ENCODE assay signal across 20 mouse cellular contexts in genomic region chr17:30892086-30892485, GRCm38 (mm10). TPM values are rescaled to one million over a fixed set of nuclear protein-coding genes. Genes with fewer than 3 reads are reported as not detected.
A peak's percentile ranks its signal among the peaks of the same experiment; 100 is the strongest.
DNase-seq lines count a peak whose midpoint lies in the region; ATAC-seq lines count a peak whose summit lies in the region.
"Had no signal": no experiment of that assay in that cellular context is flagged by ENCODE, and none has a peak within 500 bp of the region (broad histone marks: within the 10 kb centered on the region; RNA-seq: fewer than 3 reads in every experiment).

No protein-coding gene starts in this region.

- H3K9me3 ChIP-seq in limb, embryonic 11.5 days (ENCODE audit: control insufficient read depth, low read length), result no peaks in the 10 kb centered on the region
- H3K9me3 ChIP-seq: embryonic facial prominence, embryonic 15.5 days; hindbrain, embryonic 15.5 days; kidney, embryonic 15.5 days; limb, embryonic 15.5 days had no signal

- no peak overlapping the region for H3K9ac ChIP-seq in limb, embryonic 11.5 days (ENCODE audit: low read length)
- H3K9ac ChIP-seq: embryonic facial prominence, embryonic 15.5 days; hindbrain, embryonic 15.5 days; kidney, embryonic 15.5 days; limb, embryonic 15.5 days; liver, postnatal 0 days had no signal

- H3K27ac ChIP-seq in limb, embryonic 11.5 days (replicated peaks; ENCODE audit: low read depth, low read length), result no peak overlapping the region
- H3K27ac ChIP-seq: embryonic facial prominence, embryonic 15.5 days; hindbrain, embryonic 15.5 days; kidney, embryonic 15.5 days; limb, embryonic 15.5 days; stomach, postnatal 0 days had no signal

- no peaks in the 10 kb centered on the region for H3K27me3 ChIP-seq in limb, embryonic 11.5 days (ENCODE audit: control insufficient read depth, insufficient read depth, low read length)
- H3K27me3 ChIP-seq: embryonic facial prominence, embryonic 15.5 days; hindbrain, embryonic 15.5 days; kidney, embryonic 15.5 days had no signal

- H3K4me2 ChIP-seq in limb, embryonic 11.5 days (ENCODE audit: low read depth, severe bottlenecking), result no peak overlapping the region
- H3K4me2 ChIP-seq: embryonic facial prominence, embryonic 15.5 days; hindbrain, embryonic 15.5 days; kidney, embryonic 15.5 days; limb, embryonic 15.5 days had no signal

- WGBS in limb, embryonic 11.5 days, result 0% methylated on average over 1 of the region's 1 CpGs

- H3K4me3 ChIP-seq in limb, embryonic 11.5 days (ENCODE audit: low read depth, low read length), result no peak overlapping the region
- H3K4me3 ChIP-seq: embryonic facial prominence, embryonic 15.5 days; hindbrain, embryonic 15.5 days; kidney, embryonic 15.5 days; limb, embryonic 15.5 days; megakaryocyte, embryonic 14.5 days had no signal

- DNase-seq in A20 (ENCODE audit: low read depth, low spot score), result peak; percentile 59
- peak; percentile 59 for DNase-seq in embryo, embryonic 11 days
- peak; percentile 74 for DNase-seq in limb, embryonic 11.5 days (ENCODE audit: low spot score)
- peak; percentile 50 to 73 for DNase-seq in thymus, postnatal 10 days (ENCODE audit: low spot score in 2 of 2)
- DNase-seq in lung, postnatal 36 days, result no peak
- DNase-seq in gastrocnemius, adult 8-10 months (ENCODE audit: low spot score in 2 of 2), result no peak
- no peak for DNase-seq in left cerebral cortex, postnatal 25 days (ENCODE audit: low spot score in 2 of 2)
- DNase-seq: adrenal gland, adult 2 months; cerebellum, postnatal 36 days; gastrocnemius, postnatal 10 days; heart, adult 18-20 months; liver, postnatal 0 days; right cerebral cortex, adult 18-20 months had no signal

- peaks cover 3% of the 10 kb centered on the region; the same call in 1 of the 2 replicates for H3K4me1 ChIP-seq in limb, embryonic 11.5 days (ENCODE audit: control insufficient read depth, insufficient read depth, low read length)
- H3K4me1 ChIP-seq: embryonic facial prominence, embryonic 15.5 days; hindbrain, embryonic 15.5 days had no signal

- intact Hi-C loops in left cerebral cortex, postnatal 25 days (cut with DNase I), result no loop called here

- no peak for ATAC-seq in limb, embryonic 11.5 days (ENCODE audit: insufficient number of reproducible peaks, low FRiP score, low TSS enrichment, low read depth)
- ATAC-seq: intestine, embryonic 16.5 days; liver, postnatal 0 days had no signal

- no peaks in the 10 kb centered on the region for H3K36me3 ChIP-seq in limb, embryonic 11.5 days (ENCODE audit: control insufficient read depth, insufficient read depth, low read length)
- H3K36me3 ChIP-seq: embryonic facial prominence, embryonic 15.5 days; hindbrain, embryonic 15.5 days; kidney, embryonic 15.5 days; limb, embryonic 15.5 days had no signal

RNA-seq across cellular contexts. Expression of gene Glp1r, which starts 9.5 kb away (rescaled TPM):
- not detected in 2 replicates for polyA plus RNA-seq in limb, embryonic 11.5 days (2014; fragmentation: Nextera tagmentation; extraction: Ambion mirVana)
- total RNA-seq in gastrocnemius, adult 8-10 months (2022), result not detected
- total RNA-seq in left cerebral cortex, postnatal 25 days (2021), result 1 to 10 TPM in 1 of 2 experiments, under 1 TPM in 1; 0.96 to 1.5 TPM
- polyA plus RNA-seq: liver, postnatal 0 days had no signal

Comparison
In these comparisons a context has a peak if more than half of its experiments do, and no peak if none do; other contexts are left out.
1. DNase-seq: peak in A20 (single experiment), embryo, embryonic 11 days (single experiment), limb, embryonic 11.5 days (single experiment) and thymus, postnatal 10 days (2 of 2); none in lung, postnatal 36 days (single experiment), gastrocnemius, adult 8-10 months (0 of 2) and left cerebral cortex, postnatal 25 days (0 of 2).